Mouse (Mus musculus) G1E (cell line): ENCODE data around the gene Prrg2.

Experiments used
- CTCF ChIP-seq: IDR thresholded peaks from 2 replicates; pipeline ENCODE4 v1.5.1; 2012; ENCODE audit warnings: low read depth, low read length, inconsistent platforms, mixed read lengths
- GATA1 ChIP-seq: IDR thresholded peaks from 2 replicates; pipeline ENCODE4 v1.6.1; 2012; ENCODE audit warnings: borderline replicate concordance, low read length, inconsistent platforms, mixed read lengths
- GATA2 ChIP-seq: IDR thresholded peaks from 2 replicates; pipeline ENCODE4 v1.6.1; 2012; ENCODE audit warnings: low read depth, low read length, inconsistent platforms, borderline replicate concordance
- TAL1 ChIP-seq: conservative IDR thresholded peaks from 2 replicates; pipeline ENCODE4 v1.6.1; 2012; ENCODE audit warnings: low read depth, low read length, inconsistent platforms, mixed read lengths

DNA sequence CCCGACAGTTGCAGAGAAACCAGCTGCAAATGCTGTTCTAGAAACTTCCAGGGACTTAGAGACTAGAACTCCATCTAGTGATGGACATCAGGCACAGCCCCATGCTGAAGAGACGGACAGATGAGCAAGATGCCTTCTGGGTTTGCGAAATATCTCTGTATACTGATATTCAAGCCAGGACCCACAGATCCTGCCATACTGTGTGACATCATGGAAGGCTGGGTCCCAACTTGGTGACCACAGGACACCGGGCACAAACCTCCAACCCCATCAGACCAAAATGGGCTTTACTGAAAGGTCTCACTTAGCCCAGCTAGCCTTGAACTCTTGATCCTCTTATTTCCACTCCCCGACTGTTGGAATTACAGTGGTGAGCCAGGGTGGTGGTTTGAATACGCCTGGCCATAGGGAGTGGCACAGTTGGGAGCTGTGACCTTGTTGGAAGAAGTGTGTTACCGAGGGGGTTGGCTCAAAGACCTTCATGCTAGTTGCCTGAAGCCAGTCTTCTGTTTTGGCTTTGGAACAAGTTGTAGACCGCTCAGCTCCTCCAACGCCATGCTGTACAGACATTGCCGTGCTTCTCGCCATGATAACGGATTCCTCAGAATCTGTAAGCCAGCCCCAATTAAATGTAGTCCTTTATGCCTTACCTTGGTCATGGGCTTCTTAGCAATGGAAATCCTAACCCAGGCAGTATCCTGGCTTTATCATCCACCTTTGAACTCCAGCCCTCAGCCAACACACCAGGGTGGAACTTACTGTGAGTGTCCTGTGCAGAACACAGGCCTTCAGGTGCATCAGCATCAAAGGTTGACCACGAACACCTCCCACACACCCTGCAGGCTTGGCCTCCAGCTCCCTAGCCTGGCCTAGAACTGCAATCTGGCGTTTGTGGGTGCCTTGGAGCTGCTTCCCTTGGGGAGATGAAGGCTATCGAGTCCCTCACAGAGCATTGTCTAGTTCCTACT lies 37.9 kb downstream of the Prrg2 start:
- TF ChIP-seq CTCF (no peak), GATA1 (no peak), TAL1 (no peak), GATA2 (no peak)
